Mouse (Mus musculus): Measurements from ENCODE around the gene Slc8a3. TPM values are rescaled to one million over a fixed set of nuclear protein-coding genes. Genes with fewer than 3 reads are reported as not detected.
"Not testable (repeated sequence)": the region's sequence is repeated elsewhere in the genome, so short reads cannot be mapped to it uniquely, and the experiment has no call there.

Slc8a3 gene
- total RNA-seq (2021): 0.67 and 1.7 TPM in 2 replicates
- long read RNA-seq, experiment 1, full-length matches to known transcripts: 1 of 1 reads
- long read RNA-seq, experiment 1, partial matches to known transcripts: 0 of 1 reads
- long read RNA-seq, experiment 1, other reads (novel, unspliced or antisense): 0 of 1 reads
- long read RNA-seq, experiment 2, full-length matches to known transcripts: 1 of 1 reads
- long read RNA-seq, experiment 2, partial matches to known transcripts: 0 of 1 reads
- long read RNA-seq, experiment 2, other reads (novel, unspliced or antisense): 0 of 1 reads

DNA sequence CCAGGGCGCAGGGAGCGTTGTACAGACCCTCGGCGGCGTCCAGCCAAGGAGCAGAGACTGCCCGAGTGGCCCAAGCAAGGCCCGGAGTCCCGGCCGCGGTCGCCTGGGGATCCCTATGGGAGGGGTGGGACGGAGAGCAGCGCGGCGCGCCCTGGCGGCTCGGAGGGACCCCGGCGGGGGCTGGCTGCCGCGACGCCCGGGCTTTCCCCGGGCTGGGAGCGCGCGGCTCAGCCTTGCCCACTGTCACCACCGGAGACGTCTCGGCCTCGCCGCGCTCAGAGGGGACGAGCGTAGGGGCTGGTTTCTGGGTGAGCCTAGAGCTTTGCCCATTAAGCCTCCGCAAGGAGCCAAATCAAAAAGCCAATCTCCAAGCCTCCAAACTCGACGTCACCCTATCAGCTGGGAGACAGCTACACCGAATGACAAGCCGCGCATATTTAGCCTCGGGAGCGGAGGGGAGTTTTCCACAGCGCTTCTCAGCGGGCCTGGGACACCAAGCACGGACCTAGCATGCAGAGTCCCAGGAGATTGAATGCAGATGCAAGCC lies at the start of gene Slc8a3:
Gene Slc8a3 (minus strand): TSS at position 306 of the 547 bp plus-strand sequence.
- peak; percentile 53 for DNase-seq

DNA sequence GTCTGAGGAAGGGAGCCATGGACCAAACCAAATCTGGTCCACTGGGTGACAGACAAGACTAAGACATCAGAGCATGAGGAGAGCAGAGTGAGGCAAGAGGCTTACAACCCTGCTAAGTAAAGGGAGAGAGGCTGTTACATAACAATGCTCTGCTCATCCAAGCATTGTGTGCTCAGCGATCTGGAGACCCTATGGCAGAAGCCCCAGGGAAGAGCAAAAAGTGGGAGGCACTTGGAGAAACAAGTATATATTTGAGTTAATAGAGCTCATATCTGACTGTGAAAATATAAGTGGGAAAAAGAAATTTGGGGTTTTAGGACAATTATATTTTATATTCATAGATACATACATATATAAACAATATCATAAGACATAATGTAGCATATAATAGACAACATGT lies 46.4 kb upstream of the Slc8a3 start, which contains the start of gene Gm4787:
Gene Gm4787 (minus strand): TSS at position 101 of the 400 bp plus-strand sequence.
- DNase-seq: not testable (repeated sequence)

DNA sequence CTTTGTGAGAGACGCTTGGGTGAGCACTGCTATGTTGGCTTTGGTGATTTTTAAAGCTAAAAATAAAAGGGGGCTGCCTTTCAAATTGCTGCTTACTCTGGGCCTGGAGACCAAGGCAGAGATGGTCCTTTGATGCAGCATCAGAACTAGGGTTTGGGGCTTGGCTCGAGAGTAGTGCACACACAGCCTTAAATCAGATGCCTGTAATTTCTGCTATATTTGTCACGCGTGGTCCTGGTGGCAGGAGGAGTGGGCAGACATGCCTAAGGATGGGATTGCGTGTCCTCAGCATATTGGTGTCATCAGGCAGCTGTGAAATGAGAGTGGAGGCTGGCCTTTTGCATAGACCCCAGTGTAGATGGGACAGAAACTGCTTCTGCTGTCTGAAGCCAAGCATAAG lies 861 bp upstream of the Slc8a3 start:
- DNase-seq: no peak

DNA sequence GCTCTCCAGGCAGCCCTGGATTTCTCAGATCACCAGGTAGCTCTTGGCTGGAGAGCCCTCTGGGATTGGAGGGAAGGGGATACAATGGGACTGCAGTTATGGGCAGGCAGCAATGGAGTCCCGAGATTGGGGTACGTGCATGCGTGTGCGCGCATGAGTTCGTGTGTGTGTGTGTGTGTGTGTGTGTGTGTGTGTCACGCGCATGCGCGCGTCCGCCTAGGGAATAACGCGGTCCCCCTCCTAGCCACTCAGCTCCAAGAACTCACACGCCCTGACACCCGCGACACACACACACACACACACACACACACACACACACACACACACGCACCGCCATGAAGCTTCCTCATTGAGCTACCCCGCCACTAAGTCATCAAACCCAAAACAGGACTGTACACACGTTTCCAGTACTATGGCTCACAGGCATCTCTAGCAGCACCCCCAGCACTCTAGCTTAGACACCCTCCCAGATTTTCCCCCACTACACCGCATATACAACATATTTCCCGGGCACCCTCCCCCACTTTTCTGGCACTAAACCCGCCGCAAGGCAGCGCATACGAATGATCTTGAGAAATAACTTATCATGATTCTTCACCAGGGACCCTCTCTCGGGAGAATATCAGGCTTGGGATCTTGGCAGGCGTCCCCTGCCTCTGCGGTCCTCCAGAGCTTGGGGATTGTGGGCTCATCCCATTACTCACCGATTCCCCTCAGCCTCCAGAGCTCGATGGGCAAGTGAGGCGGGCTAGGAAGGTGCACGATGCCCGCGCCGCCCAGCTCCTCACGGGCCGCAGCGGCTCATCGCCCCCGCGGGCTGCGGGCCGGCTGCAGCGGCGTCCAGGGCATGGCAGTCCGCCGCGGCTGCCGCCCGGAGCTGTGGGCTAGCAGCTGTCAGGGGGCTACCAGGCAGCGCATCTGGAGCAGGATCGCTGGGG lies 774 bp downstream of the Slc8a3 start:
- DNase-seq: peak; percentile 28

DNA sequence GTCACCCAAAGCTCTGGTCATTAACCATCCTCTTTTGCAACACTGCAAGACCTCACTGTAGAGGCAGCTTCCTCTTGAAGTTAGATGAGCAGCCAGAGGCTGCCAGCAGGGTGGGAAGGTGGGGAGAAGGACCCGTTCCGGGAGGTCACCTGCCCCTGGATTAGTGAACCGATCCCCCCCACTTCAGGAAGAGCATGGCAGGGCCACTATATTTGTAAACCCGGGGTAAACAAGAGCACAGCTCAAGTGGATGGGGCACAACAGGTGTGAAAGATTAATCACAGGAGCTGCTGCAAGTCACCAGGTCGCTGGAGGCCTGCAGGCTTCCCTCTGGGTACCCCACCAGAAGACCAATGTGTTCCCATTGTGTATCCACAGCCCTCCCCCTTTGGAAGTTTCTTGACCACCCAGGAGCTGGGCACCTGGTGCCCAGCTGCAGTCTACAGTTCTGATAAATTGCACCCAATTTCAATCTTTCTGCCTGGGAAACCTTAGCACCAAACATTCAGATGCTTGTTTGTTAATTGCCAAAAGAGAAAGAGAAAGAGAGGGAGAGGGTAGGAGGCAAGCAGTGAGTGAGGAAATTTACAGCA lies 1.8 kb downstream of the Slc8a3 start:
- no peak for DNase-seq

DNA sequence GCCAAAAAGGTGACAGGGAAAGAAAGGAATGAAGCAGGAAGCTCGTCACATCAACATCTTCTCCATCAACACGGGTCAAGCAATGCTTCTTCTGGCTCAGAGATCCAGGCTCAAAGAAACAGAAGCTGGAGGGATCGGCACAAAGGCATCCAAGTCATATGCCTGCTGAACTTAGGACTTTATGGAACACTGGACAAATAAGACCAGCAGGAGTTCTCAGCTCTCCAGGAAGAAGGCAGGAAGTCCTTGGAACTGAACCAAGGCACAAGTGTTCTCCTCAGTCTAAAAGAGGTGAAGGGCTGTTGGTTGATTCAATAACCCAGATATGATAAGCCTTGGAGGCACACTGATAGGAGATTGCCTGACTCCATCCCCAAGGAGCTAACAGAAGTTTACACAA lies 8.0 kb downstream of the Slc8a3 start:
- no peak for DNase-seq

DNA sequence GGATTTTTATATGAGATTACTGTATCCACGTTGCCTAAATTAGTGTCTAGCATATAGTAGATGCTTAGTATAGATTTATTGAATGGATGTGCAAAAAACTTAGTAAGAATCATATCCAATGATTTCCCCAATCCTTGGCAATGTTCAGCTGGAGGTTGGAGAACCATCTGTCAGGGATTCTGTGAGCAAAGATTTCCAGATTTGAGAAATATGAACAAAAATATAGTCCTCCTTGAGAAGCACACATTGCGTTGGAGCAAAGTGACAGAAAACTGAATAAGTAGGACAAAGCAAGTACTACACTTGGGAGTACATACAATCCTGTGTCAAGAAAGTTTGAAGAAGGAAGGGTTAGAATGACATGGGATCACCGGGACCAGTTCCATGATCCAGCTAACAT lies 8.9 kb downstream of the Slc8a3 start:
- no peak for DNase-seq

DNA sequence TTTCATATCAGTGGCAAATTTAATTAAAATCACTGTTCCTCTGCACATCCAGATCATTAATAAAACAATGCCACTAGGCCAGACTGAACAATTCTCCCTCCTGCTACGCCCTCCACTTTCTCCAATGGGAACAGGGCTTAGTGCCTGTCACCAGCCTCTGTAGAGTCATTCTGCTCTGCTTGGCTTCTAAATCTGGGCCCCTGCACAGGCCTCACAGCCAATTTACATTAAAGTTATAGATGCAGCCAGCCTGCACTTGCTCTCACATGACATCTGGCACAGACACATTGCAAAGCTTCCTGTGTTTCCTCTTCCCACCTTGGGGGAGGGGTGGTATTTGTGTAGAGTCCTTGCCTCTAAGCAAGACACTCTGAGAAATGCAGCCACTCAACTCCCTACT lies 12.0 kb downstream of the Slc8a3 start:
- no peak for DNase-seq

DNA sequence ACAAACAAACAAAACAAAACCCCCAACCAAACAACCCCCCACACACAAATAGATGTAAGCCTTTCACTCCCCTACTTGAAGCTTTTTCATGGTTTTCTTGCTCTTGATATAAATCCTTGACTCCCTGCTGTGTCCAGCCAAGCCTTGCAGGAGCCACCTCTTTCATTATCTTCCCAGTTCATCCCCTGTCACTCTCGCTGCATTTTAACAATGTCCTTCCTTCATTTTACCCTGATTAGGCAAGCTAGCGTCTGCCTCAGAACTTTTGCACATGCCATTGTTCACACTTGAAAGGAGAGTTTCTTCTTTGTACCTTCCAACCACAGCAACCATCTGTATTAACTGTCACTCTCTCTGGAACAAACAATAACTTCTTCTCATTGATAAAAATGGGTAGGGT lies 15.2 kb downstream of the Slc8a3 start:
- no peak for DNase-seq

DNA sequence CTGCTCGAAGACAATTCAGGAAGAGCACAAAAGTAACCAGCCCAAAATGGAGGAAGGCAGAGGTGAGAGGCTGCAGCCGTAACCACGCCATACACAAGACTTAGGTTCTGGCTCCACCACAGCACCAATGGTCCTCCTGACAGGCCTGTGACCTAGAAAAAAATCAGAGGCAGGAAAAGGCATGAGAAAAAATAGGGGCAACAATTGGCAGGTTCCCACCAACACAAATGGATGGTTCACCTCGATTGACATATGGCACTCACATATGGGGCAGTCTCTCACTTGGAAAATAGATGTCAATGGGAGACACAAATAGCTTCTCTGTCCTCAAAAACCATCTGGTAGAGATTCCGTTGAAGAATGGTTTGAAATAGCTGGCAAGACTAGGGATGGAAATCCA lies 17.0 kb downstream of the Slc8a3 start:
- no peak for DNase-seq

DNA sequence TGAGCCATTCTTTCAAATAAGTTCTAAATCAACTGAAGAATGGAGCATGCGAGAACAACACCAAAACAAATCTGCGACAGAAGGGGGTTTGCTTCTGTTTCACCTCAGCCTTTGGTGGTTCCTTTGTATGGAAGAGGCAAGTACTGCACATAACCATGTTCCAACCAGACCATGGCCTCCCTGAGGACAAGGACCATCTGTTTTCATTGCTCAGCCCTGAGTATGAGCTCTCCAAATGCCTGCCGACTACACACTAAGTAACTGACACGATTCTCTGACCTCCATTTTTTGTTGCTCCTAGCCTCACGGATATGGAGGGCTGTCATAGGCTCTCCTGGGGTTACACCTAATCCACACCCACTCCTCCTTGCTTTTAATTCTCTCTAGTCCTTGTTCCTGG lies 29.4 kb downstream of the Slc8a3 start:
- DNase-seq: no peak

DNA sequence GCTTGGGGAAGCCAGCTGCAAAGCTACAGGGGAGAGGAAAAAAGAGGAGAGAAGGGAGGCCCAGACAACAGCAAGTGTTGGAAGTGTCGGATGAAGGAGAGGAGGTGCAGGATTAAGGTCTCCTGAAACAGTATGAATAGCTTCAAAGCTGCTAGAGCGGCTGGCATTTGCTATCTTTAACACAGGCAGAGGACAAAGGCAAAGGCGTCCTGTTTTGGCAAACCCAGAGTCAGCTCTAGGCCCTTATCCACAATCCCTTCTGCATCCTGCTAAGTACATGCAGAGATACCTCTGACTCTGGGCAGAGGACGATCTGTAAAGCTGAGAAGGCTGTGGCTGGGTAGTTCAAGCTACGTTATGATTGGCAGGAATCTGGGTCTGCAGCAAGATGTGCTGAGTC lies 38.4 kb downstream of the Slc8a3 start:
- no peak for DNase-seq

DNA sequence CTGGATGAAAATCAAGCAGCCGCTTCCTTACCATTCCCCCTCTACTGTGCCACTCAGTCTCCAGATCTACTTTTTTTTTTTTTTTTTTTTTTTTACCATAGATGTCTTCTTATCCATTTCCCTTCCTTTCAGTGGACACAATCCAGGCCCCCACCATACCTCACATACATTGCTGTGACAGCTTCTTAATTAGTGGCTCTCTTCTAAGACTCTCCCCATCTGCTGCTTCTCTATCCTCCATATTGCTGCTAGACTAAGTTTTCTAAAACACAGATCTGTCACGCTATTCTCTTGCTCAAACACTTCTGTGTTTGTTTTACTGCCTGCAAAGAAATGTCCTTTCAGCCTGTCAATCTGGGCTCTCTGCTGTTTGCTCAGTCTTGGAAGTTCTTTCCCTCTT lies 54.9 kb downstream of the Slc8a3 start:
- no peak for DNase-seq

DNA sequence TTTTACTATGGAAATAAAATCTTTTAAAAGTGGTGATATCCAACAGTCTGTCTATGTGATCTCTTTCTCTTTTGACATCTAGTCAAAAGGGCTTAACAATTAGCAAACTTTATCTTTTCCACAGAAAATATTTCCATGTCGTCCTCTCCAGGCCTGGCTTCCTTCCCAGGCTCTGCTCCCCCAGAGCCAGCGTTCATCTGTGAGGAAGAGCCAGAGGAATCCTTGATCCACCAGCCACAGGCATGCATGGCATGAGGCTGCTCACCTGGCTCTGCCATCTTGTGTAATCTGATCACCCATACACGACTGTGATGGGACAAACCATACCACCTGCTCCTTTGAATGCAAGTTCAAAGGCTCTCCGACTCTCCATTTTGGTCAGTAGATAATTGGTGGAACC lies 58.4 kb downstream of the Slc8a3 start:
- DNase-seq: no peak

DNA sequence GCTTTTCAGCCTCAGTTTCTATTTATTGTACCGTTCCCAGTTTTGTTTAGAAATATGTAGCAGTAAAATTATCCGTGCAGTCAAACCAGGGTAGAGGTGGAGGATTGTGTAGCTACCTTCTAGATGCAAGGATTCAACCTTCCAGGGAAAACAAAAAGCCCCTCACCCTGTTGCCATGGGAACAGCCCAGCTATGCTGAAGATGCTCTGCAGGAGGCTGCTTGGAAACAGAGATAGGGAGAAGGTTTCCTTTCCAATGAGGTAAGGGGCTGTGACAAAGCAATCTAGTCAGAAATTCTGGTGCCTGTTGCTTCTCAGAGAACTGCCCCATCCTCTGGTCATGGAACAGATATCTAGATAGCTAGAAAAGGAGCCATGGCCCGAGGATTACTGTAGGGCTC lies 59.6 kb downstream of the Slc8a3 start:
- no peak for DNase-seq

DNA sequence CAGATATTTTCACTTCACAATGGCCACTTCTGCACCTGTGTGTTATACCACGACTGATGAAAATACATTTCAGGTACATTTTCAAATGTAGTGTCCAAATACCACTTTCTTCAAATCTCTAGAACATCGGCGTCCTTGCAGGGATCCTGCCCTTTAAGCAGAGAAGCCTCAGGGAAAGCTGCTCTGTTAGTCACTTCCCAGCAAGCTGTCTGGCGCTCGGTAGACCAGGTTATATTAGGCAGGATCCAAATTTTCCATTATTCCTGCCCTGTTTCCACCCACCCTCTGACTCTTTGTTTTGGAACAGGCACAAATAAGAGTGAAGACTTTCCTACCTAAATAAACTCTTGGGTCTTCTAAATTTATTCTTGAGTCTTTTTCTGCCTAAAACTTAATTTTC lies 63.7 kb downstream of the Slc8a3 start:
- no peak for DNase-seq

DNA sequence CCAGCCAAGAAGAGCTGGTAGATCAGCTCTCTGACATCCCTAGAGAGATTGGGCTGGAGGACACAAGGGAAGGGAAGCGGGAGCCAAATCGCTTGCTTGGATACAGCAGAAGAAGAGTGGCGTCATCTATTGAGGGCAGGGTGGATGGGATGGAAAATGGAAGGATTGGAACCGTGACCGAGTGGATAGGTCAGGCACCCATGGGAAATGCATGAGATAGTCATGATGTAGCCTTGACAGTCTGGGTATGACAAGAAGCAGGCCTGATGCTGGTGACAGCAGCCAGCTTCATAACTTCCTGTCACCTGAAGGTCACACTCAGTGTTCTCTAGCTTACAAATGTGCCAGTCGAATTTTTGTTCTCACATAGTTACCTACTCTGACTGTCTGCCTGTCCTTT lies 70.2 kb downstream of the Slc8a3 start:
- DNase-seq: no peak

DNA sequence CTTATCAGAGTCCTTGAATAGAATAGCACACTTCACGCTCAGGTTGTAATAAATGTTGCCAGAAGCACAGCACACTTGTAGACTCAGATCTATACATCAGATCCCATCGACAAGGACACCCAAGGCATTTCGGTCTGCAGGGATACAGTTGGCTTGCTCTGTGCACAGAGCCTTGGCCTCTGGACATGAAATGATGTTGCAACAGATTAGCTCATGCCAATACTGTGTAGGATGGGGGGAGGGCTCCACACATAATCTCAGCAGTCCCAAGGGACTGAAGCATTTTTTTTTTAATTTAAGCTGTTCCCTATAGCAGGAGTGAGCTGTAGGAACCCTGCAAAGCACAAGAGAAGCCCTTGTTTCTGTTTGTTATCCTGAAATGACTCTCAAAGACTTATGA lies 74.8 kb downstream of the Slc8a3 start:
- no peak for DNase-seq

DNA sequence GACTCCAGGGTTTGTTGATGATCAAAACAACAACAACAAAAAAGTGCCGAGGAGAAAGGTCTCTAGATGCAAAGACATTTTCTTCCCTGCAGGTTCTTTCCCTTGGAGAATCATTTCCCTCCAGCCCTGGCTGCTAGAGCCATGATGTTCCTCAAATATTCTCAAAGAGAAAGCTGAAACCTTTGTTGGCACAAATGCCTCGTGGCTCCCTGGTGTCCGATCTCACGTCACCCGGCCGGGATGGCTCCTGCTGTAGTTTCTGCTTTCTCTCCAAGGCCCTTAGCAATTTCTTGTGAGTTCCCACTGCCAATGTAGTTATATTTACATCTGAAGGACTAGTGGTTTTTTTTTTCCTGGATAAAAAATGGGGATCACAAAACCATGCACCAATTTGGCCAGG lies 87.6 kb downstream of the Slc8a3 start:
- DNase-seq: no peak

DNA sequence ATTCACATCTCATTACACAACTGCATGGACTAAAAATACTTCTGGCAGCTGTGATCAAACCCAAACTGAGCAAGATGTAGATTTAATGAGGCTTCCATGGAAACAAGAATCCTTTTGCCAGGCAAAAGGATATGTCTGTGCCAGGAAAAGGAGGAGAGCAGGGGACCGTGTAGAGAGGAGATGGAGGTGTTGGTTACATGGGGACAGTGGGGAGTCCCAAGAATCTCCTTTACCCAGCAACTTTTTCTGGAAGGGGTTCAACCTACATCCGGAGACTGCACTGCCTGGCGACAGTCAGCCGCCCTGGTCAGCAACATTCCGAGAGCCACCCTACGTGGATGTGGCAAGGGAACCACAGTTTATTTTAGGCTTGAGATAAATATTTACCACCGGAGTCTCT lies 88.0 kb downstream of the Slc8a3 start:
- DNase-seq: no peak

DNA sequence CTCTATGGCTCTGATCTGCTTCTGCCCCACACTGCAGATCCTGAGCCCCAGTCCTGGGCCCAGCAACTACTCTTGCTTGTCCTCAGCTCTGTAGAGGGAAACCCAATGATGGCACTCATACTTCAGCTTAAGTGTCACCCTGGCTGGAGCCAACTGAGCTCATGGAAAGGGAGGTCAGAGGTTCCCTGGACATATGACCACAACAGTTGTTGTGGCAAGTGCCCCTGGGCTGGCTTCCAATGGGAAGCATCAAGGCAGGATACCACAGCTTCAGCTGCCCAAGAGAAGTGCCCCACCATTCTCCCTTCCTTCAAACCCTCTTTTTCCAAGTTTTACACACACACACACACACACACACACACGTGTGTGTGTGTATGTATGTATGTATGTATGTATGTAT lies 88.5 kb downstream of the Slc8a3 start:
- DNase-seq: no peak

DNA sequence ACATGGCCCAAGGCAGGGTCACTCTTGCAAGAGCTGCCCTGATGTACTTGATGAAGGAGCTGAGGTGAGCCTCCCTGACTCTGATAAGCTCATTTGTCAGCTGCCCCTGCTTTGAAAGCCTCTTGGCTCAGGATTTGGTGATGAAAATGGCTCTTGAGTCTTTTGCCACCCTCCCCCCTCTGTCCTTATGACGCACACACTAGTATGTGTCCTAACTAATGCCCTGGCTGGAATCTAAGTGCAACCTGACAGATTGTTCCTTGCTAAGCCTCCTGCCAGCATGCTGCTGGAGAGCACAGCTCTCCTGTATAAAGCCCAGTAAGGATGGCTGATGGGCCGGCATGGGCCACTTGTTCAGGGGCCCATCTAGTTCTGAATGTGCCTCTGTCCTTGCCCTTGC lies 91.3 kb downstream of the Slc8a3 start:
- DNase-seq: peak; percentile 10

DNA sequence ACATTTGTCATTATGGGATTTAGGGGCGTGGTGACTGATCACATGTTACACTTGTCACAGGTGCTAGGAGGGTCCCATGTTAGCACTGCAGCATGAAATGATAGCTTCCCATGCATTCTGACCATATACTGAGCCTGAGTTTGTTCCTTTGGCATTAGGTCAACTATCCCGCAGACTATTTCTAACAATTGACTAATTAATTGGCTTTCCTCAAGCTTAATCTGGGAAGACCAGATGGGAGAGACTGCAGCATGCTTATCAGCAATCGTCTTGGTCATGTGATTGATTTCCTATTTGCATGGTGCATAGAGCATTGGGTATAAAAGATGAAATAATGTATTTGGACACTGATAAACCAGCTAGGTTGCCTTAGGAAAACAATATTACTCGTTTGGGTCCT lies 91.9 kb downstream of the Slc8a3 start:
- DNase-seq: no peak

All from adrenal gland, postnatal 14 days (tissue).